Mouse (Mus musculus): ENCODE data around the gene Mecom.

GRCm38 (mm10) chr3:30106481-30106880, 441.3 kb downstream of the Mecom start:
- no peak for TF ChIP-seq CTCF (IDR thresholded peaks at IDR 0.05; ENCODE audit: control insufficient read depth, insufficient read depth, insufficient replicate concordance, low read depth, low read length)
- TF ChIP-seq POLR2A (IDR thresholded peaks at IDR 0.05; ENCODE audit: control insufficient read depth, low read depth, low read length): no peak
